Mouse (Mus musculus) forebrain, embryonic 11.5 days (tissue): ENCODE measurements at regions not wholly inside any gene's neighbourhood (a gene's known extent, or its start where the extent isn't known, plus 50 kb on each side); places are given as distances from the start of the nearest gene placed in this dataset.

Experiments used
- ATAC-seq: fragments of 200-750 bp; cut with Nextera tagmentation; replicated peaks from 2 replicates; pipeline ENCODE4 v1.8.0; 2017; ENCODE audit warnings: moderate TSS enrichment; ENCODE audit not compliant: low FRiP score
- DNase-seq: peaks from one replicate; pipeline ENCODE4 v3.0.0-alpha.2; 2017; ENCODE audit warnings: low spot score
- H3K27ac ChIP-seq: fragments of 300-500 bp; sonication (generic); 2 replicates; pipeline ENCODE4 v1.5.1; 2014; ENCODE audit warnings: low read depth, low read length
- H3K27me3 ChIP-seq: fragments of 300-500 bp; sonication (generic); 2 replicates; pipeline ENCODE4 v1.6.1; 2014; ENCODE audit warnings: mild to moderate bottlenecking, low read length, mixed read lengths; ENCODE audit not compliant: control insufficient read depth, insufficient read depth
- H3K36me3 ChIP-seq: fragments of 300-500 bp; sonication (generic); 2 replicates; pipeline ENCODE4 v1.6.1; 2014; ENCODE audit warnings: mild to moderate bottlenecking, low read length, moderate library complexity, mixed read lengths; ENCODE audit not compliant: control insufficient read depth, insufficient read depth
- H3K4me1 ChIP-seq: fragments of 300-500 bp; sonication (generic); replicated peaks from 2 replicates; pipeline ENCODE4 v1.6.1; 2014; ENCODE audit warnings: low read length, mixed read lengths; ENCODE audit not compliant: control insufficient read depth, insufficient read depth
- H3K4me2 ChIP-seq: fragments of 300-500 bp; sonication (generic); 2 replicates; pipeline ENCODE4 v1.6.1; 2014; ENCODE audit warnings: low read depth, mild to moderate bottlenecking, low read length, moderate library complexity, mixed read lengths; ENCODE audit not compliant: severe bottlenecking
- H3K4me3 ChIP-seq: fragments of 300-500 bp; sonication (generic); 2 replicates; pipeline ENCODE4 v1.5.1; 2014; ENCODE audit warnings: low read depth, low read length
- H3K9ac ChIP-seq: fragments of 300-500 bp; sonication (generic); 2 replicates; pipeline ENCODE4 v1.6.1; 2014; ENCODE audit warnings: low read length
- H3K9me3 ChIP-seq: fragments of 300-500 bp; sonication (generic); 2 replicates; pipeline ENCODE4 v1.6.1; 2016; ENCODE audit warnings: low read length, mixed read lengths; ENCODE audit not compliant: control insufficient read depth
- WGBS: fragments of 180-500 bp; shearing (Covaris S2); extraction: QIAGEN DNeasy Blood & Tissue Kit; methylation state at CpG from one replicate; pipeline ENCODE4 v1.1.7; 2014; 5-methylcytosine and 5-hydroxymethylcytosine counted together

DNA sequence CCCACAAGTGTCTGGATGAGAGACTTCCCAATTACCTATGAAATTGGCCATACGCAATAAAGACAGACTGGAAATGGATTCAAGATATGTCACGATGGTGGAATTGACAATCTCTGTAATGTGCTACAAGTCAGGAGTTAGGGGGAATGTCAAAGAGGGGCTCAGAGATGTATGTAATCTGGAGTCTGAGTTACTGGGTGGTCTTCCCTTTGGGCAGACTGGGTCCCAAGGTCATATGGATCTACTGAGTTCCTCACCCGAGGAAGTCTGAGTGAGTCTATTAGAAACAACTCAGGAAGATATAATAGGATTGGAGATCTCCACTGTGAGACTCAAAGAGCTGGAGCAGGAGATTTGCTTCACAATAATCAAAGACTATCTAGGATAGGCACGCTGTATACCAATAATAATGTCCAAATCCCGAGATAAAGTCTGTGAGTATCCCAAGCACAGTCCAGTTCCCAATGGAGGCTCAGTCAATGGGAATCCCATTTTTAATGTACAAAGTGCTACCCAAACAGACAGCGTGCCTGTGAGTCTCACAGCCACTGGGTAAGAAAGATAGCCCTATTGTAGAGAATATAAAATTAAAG is 285.4 kb upstream of the Rsrc1 start:
- no peak overlapping the region for H3K27ac ChIP-seq
- ATAC-seq = peak; percentile 72

DNA sequence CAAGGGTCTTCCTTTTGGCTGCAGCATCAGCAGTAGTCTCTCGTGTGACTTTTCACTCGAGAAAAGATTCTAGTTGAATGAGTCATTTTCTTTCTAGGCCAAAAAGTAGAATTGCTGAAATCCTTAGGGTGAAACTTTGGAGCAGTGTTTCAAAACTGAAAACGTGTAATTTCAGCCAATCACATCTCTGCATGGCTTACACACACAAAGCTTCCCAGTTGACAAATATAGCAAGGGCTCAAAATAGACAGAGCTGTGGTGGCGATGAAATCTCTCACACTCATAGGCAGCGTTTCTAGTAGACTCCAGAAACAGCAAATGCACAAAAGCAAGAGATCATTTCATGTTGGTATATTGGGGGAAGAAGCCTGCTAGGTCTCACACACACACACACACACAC is 283.1 kb upstream of the Rsrc1 start:
- ATAC-seq (no peak), DNase-seq (no peak)
- Histone ChIP-seq H3K27ac (no peak overlapping the region), H3K27me3 (no peaks in the 10 kb centered on the region), H3K9ac (no peak overlapping the region), H3K4me3 (no peak overlapping the region), H3K9me3 (no peaks in the 10 kb centered on the region), H3K36me3 (no peaks in the 10 kb centered on the region), H3K4me1 (no peaks in the 10 kb centered on the region), H3K4me2 (no peak overlapping the region)
- 91% methylated on average over 5 of the region's 5 CpGs for WGBS

More for the DNA sequence above, 285.4 kb upstream of the Rsrc1 start:
- no peak overlapping the region for H3K4me3 ChIP-seq
- no peaks in the 10 kb centered on the region for H3K4me1 ChIP-seq
- no peaks in the 10 kb centered on the region for H3K36me3 ChIP-seq
- WGBS = 38% methylated on average over 6 of the region's 6 CpGs
- no peaks in the 10 kb centered on the region for H3K9me3 ChIP-seq
- no peak overlapping the region for H3K4me2 ChIP-seq
- H3K9ac ChIP-seq = no peak overlapping the region
- DNase-seq = no peak
- no peaks in the 10 kb centered on the region for H3K27me3 ChIP-seq

DNA sequence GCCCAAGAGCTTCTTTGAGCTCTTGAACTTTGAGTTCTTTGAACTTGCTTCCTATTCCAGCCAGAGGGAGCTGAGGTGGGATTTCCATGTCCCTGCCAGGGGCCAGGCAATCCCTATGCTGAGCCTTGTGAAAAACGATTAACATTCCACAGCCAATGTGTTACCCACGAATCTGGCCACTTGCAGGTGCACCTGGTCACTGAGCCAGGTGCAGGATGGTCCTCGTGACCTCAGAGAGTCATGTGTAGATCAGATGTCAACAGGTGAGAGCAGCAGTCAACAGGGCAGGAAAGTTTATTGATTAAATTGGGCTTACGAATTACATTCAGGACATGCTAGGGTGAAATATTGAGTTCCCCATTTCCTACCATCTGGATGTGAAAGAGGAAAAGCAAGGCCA is 275.4 kb upstream of the Rsrc1 start:
- WGBS = 78% methylated on average over 4 of the region's 4 CpGs
- no peaks in the 10 kb centered on the region for H3K36me3 ChIP-seq
- no peak for DNase-seq
- no peak overlapping the region for H3K27ac ChIP-seq
- H3K27me3 ChIP-seq = no peaks in the 10 kb centered on the region
- H3K4me1 ChIP-seq = no peaks in the 10 kb centered on the region
- ATAC-seq = no peak
- H3K4me2 ChIP-seq = no peak overlapping the region
- no peaks in the 10 kb centered on the region for H3K9me3 ChIP-seq
- H3K4me3 ChIP-seq = no peak overlapping the region
- H3K9ac ChIP-seq = no peak overlapping the region

- Histone ChIP-seq H3K4me2 (no peak overlapping the region), H3K27me3 (peaks cover 37% of the 10 kb centered on the region), H3K9ac (no peak overlapping the region), H3K4me1 (no peaks in the 10 kb centered on the region), H3K36me3 (no peaks in the 10 kb centered on the region), H3K9me3 (no peaks in the 10 kb centered on the region), H3K27ac (no peak overlapping the region), H3K4me3 (no peak overlapping the region)
- ATAC-seq (no peak), DNase-seq (no peak)
- WGBS = 79% methylated on average over 1 of the region's 1 CpGs
Observed at GRCm38 (mm10) chr3:66735468-66735867, 245.7 kb upstream of the Rsrc1 start.

DNA sequence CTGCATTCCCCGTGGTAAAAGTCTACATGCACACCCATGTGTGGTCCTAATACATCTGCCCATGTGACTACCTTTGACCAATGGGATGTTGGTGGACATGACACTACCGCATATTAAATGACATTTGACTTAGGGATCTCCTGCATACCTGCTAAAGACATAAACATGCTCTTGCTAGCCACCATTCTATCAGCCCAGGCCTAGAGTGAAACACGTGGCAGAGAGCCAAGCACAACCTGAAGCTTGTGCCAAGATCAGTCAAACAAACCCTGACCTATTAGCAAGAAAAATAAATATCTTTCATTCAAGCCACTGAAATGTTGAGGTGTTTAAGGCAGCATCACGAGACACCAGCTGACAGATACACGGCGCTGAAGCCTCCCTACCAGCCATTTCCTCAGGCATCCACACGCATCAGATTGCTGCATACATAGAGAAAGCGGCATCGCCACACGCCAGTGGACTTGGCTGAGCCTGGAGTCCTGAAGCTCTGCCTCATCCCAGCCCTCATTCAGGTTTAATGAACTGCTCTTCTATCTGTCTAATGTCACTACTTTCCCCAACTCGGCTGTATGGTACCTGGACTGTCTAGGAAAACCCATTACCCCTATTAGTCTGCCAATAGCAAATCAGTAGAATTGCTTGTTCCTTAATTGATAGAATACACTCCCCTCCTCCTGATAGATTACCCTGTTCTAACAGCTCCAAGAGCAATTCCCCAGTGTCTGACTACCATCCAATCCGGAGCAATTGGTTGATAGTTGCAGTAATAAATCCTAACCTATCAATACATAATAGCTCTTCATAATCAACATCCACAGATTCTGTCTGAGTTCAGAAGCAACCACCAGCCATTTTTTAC is 242.8 kb upstream of the Rsrc1 start:
- no peaks in the 10 kb centered on the region for H3K9me3 ChIP-seq
- no peak for DNase-seq
- no peak overlapping the region for H3K4me3 ChIP-seq
- H3K36me3 ChIP-seq = no peaks in the 10 kb centered on the region
- H3K9ac ChIP-seq = no peak overlapping the region
- peaks cover 59% of the 10 kb centered on the region for H3K27me3 ChIP-seq
- H3K4me2 ChIP-seq = no peak overlapping the region
- no peak overlapping the region for H3K27ac ChIP-seq
- 93% methylated on average over 12 of the region's 12 CpGs for WGBS
- H3K4me1 ChIP-seq = no peaks in the 10 kb centered on the region
- no peak for ATAC-seq

DNA sequence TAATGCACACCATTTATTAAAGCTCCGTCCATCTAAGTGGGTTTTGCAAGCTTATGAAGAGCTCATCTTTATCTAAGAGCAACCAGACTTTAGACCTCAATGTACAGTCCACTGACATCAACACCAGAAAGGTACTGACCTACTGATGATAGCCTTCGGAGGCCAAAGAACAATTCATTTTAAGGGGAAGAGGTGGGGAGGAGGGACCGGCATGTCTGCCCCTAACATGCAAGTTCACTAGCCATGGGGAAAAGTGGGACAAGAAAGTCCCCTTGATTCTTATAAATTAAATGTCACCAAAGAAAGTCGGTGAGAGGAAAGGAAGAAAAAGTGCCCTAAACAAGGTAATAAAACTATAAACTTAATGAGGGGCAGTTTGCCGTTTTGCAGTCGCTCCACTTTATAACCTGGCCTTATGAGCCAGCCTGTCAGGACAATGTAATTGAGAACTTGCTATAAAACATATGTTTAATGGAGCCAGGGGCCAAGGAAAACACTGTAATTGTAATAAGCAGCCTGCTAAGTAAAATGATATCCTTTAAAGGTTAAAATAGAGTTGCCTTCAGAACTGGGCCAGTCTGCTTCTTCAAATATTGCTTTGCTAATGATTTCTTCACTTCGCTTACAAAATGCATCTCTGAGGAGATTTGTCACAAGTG is 241.7 kb upstream of the Rsrc1 start:
- Histone ChIP-seq H3K9me3 (no peaks in the 10 kb centered on the region), H3K27me3 (peaks cover 69% of the 10 kb centered on the region)
- WGBS = 87% methylated on average over 7 of the region's 7 CpGs

DNA sequence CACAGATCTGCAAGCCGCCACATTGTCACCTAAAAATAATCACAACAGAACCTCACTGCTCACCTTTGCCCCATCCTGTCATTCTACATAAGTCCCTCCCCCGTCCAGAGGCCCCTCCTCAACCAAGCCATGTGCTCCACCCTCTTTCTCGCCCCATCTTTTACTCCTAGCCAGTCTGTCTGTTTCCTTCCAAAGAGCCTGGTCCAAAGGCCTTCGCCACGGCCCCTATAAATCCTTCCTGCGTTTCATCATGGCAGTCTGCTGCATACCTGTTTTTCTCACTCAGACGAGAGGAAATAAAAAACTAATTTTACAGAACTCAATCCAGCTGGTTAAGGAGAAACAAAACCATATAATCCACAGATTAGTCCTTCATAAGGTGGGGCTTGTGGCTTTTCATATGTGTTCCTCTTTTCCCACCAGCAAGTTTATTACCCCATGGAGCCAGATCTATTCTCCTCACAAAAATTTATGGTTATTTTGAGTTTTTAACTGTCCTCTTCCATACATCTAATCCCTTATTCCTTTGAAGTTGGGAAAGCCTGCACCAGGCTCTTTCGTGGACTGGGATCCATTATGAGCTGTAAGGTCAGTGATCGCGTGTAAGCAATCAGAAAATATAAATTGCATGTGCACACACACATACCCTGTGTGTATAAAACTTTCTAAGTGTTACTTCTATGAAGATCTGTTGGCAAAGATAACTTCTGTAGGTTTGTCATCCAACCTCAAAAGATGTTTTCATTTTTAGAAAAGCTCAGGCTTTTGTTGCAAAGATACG is 236.9 kb upstream of the Rsrc1 start:
- no peak for ATAC-seq
- H3K4me1 ChIP-seq = peaks cover 9% of the 10 kb centered on the region; the same call in 1 of the 2 replicates
- no peak overlapping the region for H3K9ac ChIP-seq
- no peaks in the 10 kb centered on the region for H3K9me3 ChIP-seq
- WGBS = 80% methylated on average over 11 of the region's 11 CpGs
- no peak overlapping the region for H3K4me3 ChIP-seq
- DNase-seq = no peak
- no peak overlapping the region for H3K4me2 ChIP-seq
- peaks cover 82% of the 10 kb centered on the region for H3K27me3 ChIP-seq
- H3K27ac ChIP-seq = no peak overlapping the region
- H3K36me3 ChIP-seq = no peaks in the 10 kb centered on the region

More for the DNA sequence above, 241.7 kb upstream of the Rsrc1 start:
- DNase-seq (no peak), ATAC-seq (no peak)
- no peak overlapping the region for H3K9ac ChIP-seq
- no peaks in the 10 kb centered on the region for H3K36me3 ChIP-seq
- H3K27ac ChIP-seq = no peak overlapping the region
- H3K4me2 ChIP-seq = no peak overlapping the region
- no peak overlapping the region for H3K4me3 ChIP-seq
- no peaks in the 10 kb centered on the region for H3K4me1 ChIP-seq

- Histone ChIP-seq H3K27me3 (peaks cover 80% of the 10 kb centered on the region), H3K4me3 (no peak overlapping the region), H3K36me3 (no peaks in the 10 kb centered on the region), H3K4me1 (peaks cover 9% of the 10 kb centered on the region; the same call in 1 of the 2 replicates), H3K4me2 (peak overlapping the region; percentile 21; the same call in 1 of the 2 replicates), H3K9me3 (no peaks in the 10 kb centered on the region), H3K27ac (no peak overlapping the region), H3K9ac (no peak overlapping the region)
- ATAC-seq (peak; percentile 91), DNase-seq (peak; percentile 81)
- 30% methylated on average over 19 of the region's 19 CpGs for WGBS
Observed at GRCm38 (mm10) chr3:66746373-66747072, 234.7 kb upstream of the Rsrc1 start.
